19 mouse cellular contexts compared by ENCODE assay signal in genomic region chr2:174502321-174502720, GRCm38 (mm10). TPM values are rescaled to one million over a fixed set of nuclear protein-coding genes. Genes with fewer than 3 reads are reported as not detected.
DNase-seq lines count a peak whose midpoint lies in the region; ATAC-seq and TF ChIP-seq lines count a peak whose summit lies in the region.
"Had no signal": no experiment of that assay in that cellular context is flagged by ENCODE, and none has a peak within 500 bp of the region (broad histone marks: within the 10 kb centered on the region; RNA-seq: fewer than 3 reads in every experiment).

No protein-coding gene starts in this region.

- TF ChIP-seq POLR2A in MEL (IDR thresholded peaks at IDR 0.05; ENCODE audit: control insufficient read depth in 1 of 2, insufficient read depth in 1 of 2, low read depth in 1 of 2, low read length in 2 of 2, poor library complexity in 1 of 2): no peak

- no peak for TF ChIP-seq CTCF in MEL (IDR thresholded peaks at IDR 0.05 in 2 of 3, conservative IDR thresholded peaks at IDR 0.05 in 1 of 3; ENCODE audit: control insufficient read depth in 1 of 3, insufficient read depth in 1 of 3, low read depth in 2 of 3, low read length in 3 of 3, poor library complexity in 1 of 3, severe bottlenecking in 1 of 3)
- TF ChIP-seq CTCF in forebrain, postnatal 0 days (IDR thresholded peaks at IDR 0.05; ENCODE audit: low read depth): no peak

- H3K9me3 ChIP-seq in forebrain, embryonic 14.5 days (replicated peaks; ENCODE audit: control insufficient read depth, low read length): no peaks in the 10 kb centered on the region
- no peaks in the 10 kb centered on the region for H3K9me3 ChIP-seq in forebrain, embryonic 13.5 days (replicated peaks)
- H3K9me3 ChIP-seq in kidney, embryonic 15.5 days (replicated peaks): no peaks in the 10 kb centered on the region
- H3K9me3 ChIP-seq in MEL (replicated peaks; ENCODE audit: insufficient read depth, low read length): no peaks in the 10 kb centered on the region
- no peaks in the 10 kb centered on the region for H3K9me3 ChIP-seq in forebrain, postnatal 0 days (ENCODE audit: low read length)
- H3K9me3 ChIP-seq: heart, embryonic 15.5 days had no signal

- H3K27ac ChIP-seq in forebrain, embryonic 14.5 days (ENCODE audit: low read depth, low read length): no peak overlapping the region
- H3K27ac ChIP-seq in forebrain, embryonic 13.5 days: no peak overlapping the region
- H3K27ac ChIP-seq in kidney, embryonic 15.5 days: no peak overlapping the region
- no peak overlapping the region for H3K27ac ChIP-seq in MEL (ENCODE audit: control insufficient read depth, low read depth, low read length)
- H3K27ac ChIP-seq in forebrain, postnatal 0 days (ENCODE audit: low read depth, low read length): no peak overlapping the region
- H3K27ac ChIP-seq: heart, embryonic 15.5 days had no signal

- 0 out of 2 replicates have a peak, but pooled peaks have one; percentile 32 for ATAC-seq in forebrain, embryonic 14.5 days
- ATAC-seq in forebrain, embryonic 13.5 days: no peak
- ATAC-seq in kidney, embryonic 15.5 days (replicated peaks; ENCODE audit: low FRiP score): no peak
- peak; percentile 50; the same call in 1 of the 2 replicates for ATAC-seq in forebrain, postnatal 0 days

- no peak overlapping the region for H3K4me2 ChIP-seq in forebrain, embryonic 14.5 days (ENCODE audit: low read length)
- no peak overlapping the region for H3K4me2 ChIP-seq in forebrain, embryonic 13.5 days
- H3K4me2 ChIP-seq in kidney, embryonic 15.5 days: 0 out of 2 replicates have a peak overlapping the region, but pooled peaks have one; percentile 47
- no peak overlapping the region for H3K4me2 ChIP-seq in forebrain, postnatal 0 days (ENCODE audit: low read depth)

- TF ChIP-seq RAD21 in MEL (IDR thresholded peaks at IDR 0.05; ENCODE audit: low read depth, low read length): no peak

- no peaks in the 10 kb centered on the region for H3K79me2 ChIP-seq in MEL (ENCODE audit: control insufficient read depth, insufficient read depth, low read length, poor library complexity)

- DNase-seq in forebrain, embryonic 14.5 days (ENCODE audit: low spot score): peak; percentile 8
- no peak for DNase-seq in kidney, adult 18-20 months
- peak; percentile 36 for DNase-seq in MEL (ENCODE audit: low read depth, low spot score)
- no peak for DNase-seq in forebrain, postnatal 0 days
- DNase-seq in left cerebral cortex, adult 18-20 months (ENCODE audit: low spot score in 2 of 2): no peak
- DNase-seq in B cell, adult 2 months: no peak
- DNase-seq: cerebellum, postnatal 10 days; gastrocnemius, postnatal 10 days; kidney, adult 2 months; layer of hippocampus, postnatal 36 days; liver; lung, adult 18-20 months; right cerebral cortex, postnatal 14 days; thymus, postnatal 14 days had no signal

- H3K4me1 ChIP-seq in forebrain, embryonic 14.5 days (ENCODE audit: control insufficient read depth, insufficient read depth, low read length): no peaks in the 10 kb centered on the region
- H3K4me1 ChIP-seq in forebrain, embryonic 13.5 days: peaks cover 14% of the 10 kb centered on the region; the same call in 1 of the 2 replicates
- H3K4me1 ChIP-seq in kidney, embryonic 15.5 days: peaks cover 11% of the 10 kb centered on the region
- H3K4me1 ChIP-seq in MEL (ENCODE audit: control insufficient read depth in 1 of 2, insufficient read depth in 2 of 2, low read length in 2 of 2): peaks cover 0 to 8% of the 10 kb centered on the region in 2 experiments; a peak in 1 of 4 replicates
- no peaks in the 10 kb centered on the region for H3K4me1 ChIP-seq in forebrain, postnatal 0 days (ENCODE audit: insufficient read depth)

- H3K9ac ChIP-seq in forebrain, embryonic 14.5 days (ENCODE audit: low read length): no peak overlapping the region
- no peak overlapping the region for H3K9ac ChIP-seq in forebrain, embryonic 13.5 days
- H3K9ac ChIP-seq in kidney, embryonic 15.5 days: no peak overlapping the region
- H3K9ac ChIP-seq in MEL (ENCODE audit: control insufficient read depth, low read depth, low read length, poor library complexity, severe bottlenecking): peak overlapping the region; percentile 21; the same call in 1 of the 2 replicates
- H3K9ac ChIP-seq in forebrain, postnatal 0 days: no peak overlapping the region
- H3K9ac ChIP-seq: heart, embryonic 15.5 days had no signal

- no peaks in the 10 kb centered on the region for H3K27me3 ChIP-seq in forebrain, embryonic 14.5 days (replicated peaks; ENCODE audit: control insufficient read depth, insufficient read depth, low read length)
- H3K27me3 ChIP-seq in forebrain, embryonic 13.5 days: no peaks in the 10 kb centered on the region
- no peaks in the 10 kb centered on the region for H3K27me3 ChIP-seq in kidney, embryonic 15.5 days
- H3K27me3 ChIP-seq in MEL (ENCODE audit: control insufficient read depth in 1 of 2, insufficient read depth in 2 of 2, low read length in 2 of 2): no peaks in the 10 kb centered on the region; a peak in 1 of 4 replicates
- H3K27me3 ChIP-seq in forebrain, postnatal 0 days (ENCODE audit: insufficient read depth, low read length): no peaks in the 10 kb centered on the region
- H3K27me3 ChIP-seq: heart, embryonic 15.5 days had no signal

- TF ChIP-seq EP300 in MEL (IDR thresholded peaks at IDR 0.05; ENCODE audit: low read depth in 1 of 2, low read length in 2 of 2): no peak

- H3K36me3 ChIP-seq in forebrain, embryonic 14.5 days (ENCODE audit: control insufficient read depth, insufficient read depth, low read length): no peaks in the 10 kb centered on the region
- H3K36me3 ChIP-seq in forebrain, embryonic 13.5 days (ENCODE audit: poor library complexity, severe bottlenecking): no peaks in the 10 kb centered on the region
- H3K36me3 ChIP-seq in kidney, embryonic 15.5 days: no peaks in the 10 kb centered on the region
- H3K36me3 ChIP-seq in MEL (ENCODE audit: control insufficient read depth in 1 of 2, insufficient read depth in 2 of 2, low read length in 2 of 2): 0 out of 4 replicates have a peak, but pooled peaks cover 0 to 7% of the 10 kb centered on the region in 2 experiments
- no peaks in the 10 kb centered on the region for H3K36me3 ChIP-seq in forebrain, postnatal 0 days (ENCODE audit: insufficient read depth)
- H3K36me3 ChIP-seq: heart, embryonic 15.5 days had no signal

- no peak overlapping the region for H3K4me3 ChIP-seq in forebrain, embryonic 14.5 days (ENCODE audit: low read depth, low read length)
- H3K4me3 ChIP-seq in forebrain, embryonic 13.5 days: no peak overlapping the region
- no peak overlapping the region for H3K4me3 ChIP-seq in kidney, embryonic 15.5 days (replicated peaks)
- peak overlapping the region in 1 of 2 experiments; percentile 43; a peak in 2 of 4 replicates for H3K4me3 ChIP-seq in MEL (ENCODE audit: control insufficient read depth in 1 of 2, insufficient read depth in 1 of 2, low read depth in 2 of 2, low read length in 2 of 2)
- H3K4me3 ChIP-seq in forebrain, postnatal 0 days (ENCODE audit: low read depth, low read length): no peak overlapping the region
- H3K4me3 ChIP-seq: heart, embryonic 15.5 days had no signal

- 30% methylated on average over 5 of the region's 5 CpGs for WGBS in forebrain, embryonic 14.5 days
- WGBS in forebrain, embryonic 13.5 days: 35% methylated on average over 5 of the region's 5 CpGs
- 29% methylated on average over 5 of the region's 5 CpGs for WGBS in kidney, embryonic 15.5 days
- 35% methylated on average over 5 of the region's 5 CpGs for WGBS in forebrain, postnatal 0 days

TF ChIP-seq in MEL, 35 proteins besides CTCF, POLR2A, EP300 and RAD21 (continues in another document):
- TF ChIP-seq POLR2AphosphoS2 (IDR thresholded peaks at IDR 0.05; ENCODE audit: low read length): no peak
- no peak for TF ChIP-seq GABPA (IDR thresholded peaks at IDR 0.05; ENCODE audit: low read depth, low read length)
- no peak for TF ChIP-seq E2F4 (IDR thresholded peaks at IDR 0.05; ENCODE audit: borderline replicate concordance, low read depth, low read length)
- TF ChIP-seq ETS1 (IDR thresholded peaks at IDR 0.05; ENCODE audit: low read depth, low read length): no peak
- no peak for TF ChIP-seq ZMIZ1 (IDR thresholded peaks at IDR 0.05; ENCODE audit: low read depth, low read length)

RNA-seq across cellular contexts. Expression of gene Prelid3b, which starts 29.4 kb away (rescaled TPM):
- polyA plus RNA-seq in forebrain, embryonic 14.5 days (2014; fragmentation: Nextera tagmentation; extraction: Ambion mirVana): 128 and 133 TPM in 2 replicates
- polyA plus RNA-seq in forebrain, embryonic 13.5 days (2015; fragmentation: Nextera tagmentation; extraction: Ambion mirVana): 120 and 124 TPM in 2 replicates
- polyA plus RNA-seq in kidney, embryonic 15.5 days (2015; fragmentation: Nextera tagmentation; extraction: Ambion mirVana): 109 and 110 TPM in 2 replicates
- total RNA-seq in MEL (2012; rRNA removed): 137 and 142 TPM in 2 replicates
- polyA plus RNA-seq in MEL (2012; ENCODE audit: insufficient read depth in 1 of 2, insufficient read length in 2 of 2, low read depth in 1 of 2, low replicate concordance in 2 of 2, missing spikeins in 1 of 2): 100 to 1,000 TPM; 189 to 210 TPM
- total RNA-seq in forebrain, postnatal 0 days (2014; rRNA removed): 68.7 and 77.2 TPM in 2 replicates
- polyA plus RNA-seq in forebrain, postnatal 0 days (2015; fragmentation: Nextera tagmentation; extraction: Ambion mirVana): 106 and 107 TPM in 2 replicates
- total RNA-seq in left cerebral cortex, adult 18-20 months (2021): 10 to 100 TPM; 51.7 to 57.5 TPM

RNA-seq across cellular contexts. Expression of gene Atp5e, which starts 38.4 kb away (rescaled TPM):
- polyA plus RNA-seq in forebrain, embryonic 14.5 days (2014; fragmentation: Nextera tagmentation; extraction: Ambion mirVana): 664 and 832 TPM in 2 replicates
- polyA plus RNA-seq in forebrain, embryonic 13.5 days (2015; fragmentation: Nextera tagmentation; extraction: Ambion mirVana): 740 and 832 TPM in 2 replicates
- polyA plus RNA-seq in kidney, embryonic 15.5 days (2015; fragmentation: Nextera tagmentation; extraction: Ambion mirVana): 849 and 854 TPM in 2 replicates
- total RNA-seq in MEL (2012; rRNA removed): 521 and 561 TPM in 2 replicates
- polyA plus RNA-seq in MEL (2012; ENCODE audit: insufficient read depth in 1 of 2, insufficient read length in 2 of 2, low read depth in 1 of 2, low replicate concordance in 2 of 2, missing spikeins in 1 of 2): 100 to 1,000 TPM in 1 of 2 experiments, not detected in 1; 225 TPM
- total RNA-seq in forebrain, postnatal 0 days (2014; rRNA removed): 587 and 783 TPM in 2 replicates
- 714 and 873 TPM in 2 replicates for polyA plus RNA-seq in forebrain, postnatal 0 days (2015; fragmentation: Nextera tagmentation; extraction: Ambion mirVana)
- 100 to 1,000 TPM; 311 to 338 TPM for total RNA-seq in left cerebral cortex, adult 18-20 months (2021)

RNA-seq across cellular contexts. Expression of gene Tubb1, which starts 51.8 kb away (rescaled TPM):
- 0.72 and 1.1 TPM in 2 replicates for polyA plus RNA-seq in forebrain, embryonic 14.5 days (2014; fragmentation: Nextera tagmentation; extraction: Ambion mirVana)
- 0.96 and 1.2 TPM in 2 replicates for polyA plus RNA-seq in forebrain, embryonic 13.5 days (2015; fragmentation: Nextera tagmentation; extraction: Ambion mirVana)
- polyA plus RNA-seq in kidney, embryonic 15.5 days (2015; fragmentation: Nextera tagmentation; extraction: Ambion mirVana): 1.6 and 2.6 TPM in 2 replicates
- 3.1 and 3.5 TPM in 2 replicates for total RNA-seq in MEL (2012; rRNA removed)
- polyA plus RNA-seq in MEL (2012; ENCODE audit: insufficient read depth in 1 of 2, insufficient read length in 2 of 2, low read depth in 1 of 2, low replicate concordance in 2 of 2, missing spikeins in 1 of 2): 1 to 10 TPM in 1 of 2 experiments, not detected in 1; 2.6 TPM
- 0.38 TPM in 1 of 2 replicates, not detected in the other for total RNA-seq in forebrain, postnatal 0 days (2014; rRNA removed)
- 0.11 TPM in 1 of 2 replicates, not detected in the other for polyA plus RNA-seq in forebrain, postnatal 0 days (2015; fragmentation: Nextera tagmentation; extraction: Ambion mirVana)
- not detected for total RNA-seq in left cerebral cortex, adult 18-20 months (2021)
- total RNA-seq: layer of hippocampus, adult 18-20 months; layer of hippocampus, postnatal 36 days had no signal
- polyA plus RNA-seq: frontal cortex, adult 2 months had no signal

Comparison
In these comparisons a context has a peak if more than half of its experiments do, and no peak if none do; other contexts are left out.
1. ATAC-seq: peak in forebrain, embryonic 14.5 days (single experiment) and forebrain, postnatal 0 days (single experiment); none in forebrain, embryonic 13.5 days (single experiment) and kidney, embryonic 15.5 days (single experiment).
2. DNase-seq: peak in forebrain, embryonic 14.5 days (single experiment) and MEL (single experiment); none in kidney, adult 18-20 months (single experiment), forebrain, postnatal 0 days (single experiment), left cerebral cortex, adult 18-20 months (0 of 2) and B cell, adult 2 months (0 of 2).